Mouse (Mus musculus) hindbrain, embryonic 10.5 days (tissue): ENCODE results near the gene Pigc. TPM values are rescaled to one million over a fixed set of nuclear protein-coding genes. Genes with fewer than 3 reads are reported as not detected.

Source experiments
- DNase-seq: peaks from one replicate; pipeline ENCODE4 v3.0.0-alpha.2; 2017; ENCODE audit warnings: low spot score
- H3K27ac ChIP-seq: fragments of 300-500 bp; sonication (generic); 2 replicates; pipeline ENCODE4 v1.5.1; 2016; ENCODE audit warnings: mild to moderate bottlenecking, moderate library complexity
- H3K27me3 ChIP-seq: fragments of 300-500 bp; sonication (generic); 2 replicates; pipeline ENCODE4 v1.6.1; 2016; ENCODE audit warnings: mild to moderate bottlenecking; ENCODE audit not compliant: poor library complexity, insufficient read depth, severe bottlenecking
- H3K36me3 ChIP-seq: fragments of 300-500 bp; sonication (generic); 2 replicates; pipeline ENCODE4 v1.6.1; 2016; ENCODE audit warnings: mild to moderate bottlenecking, moderate library complexity
- H3K4me1 ChIP-seq: fragments of 300-500 bp; sonication (generic); replicated peaks from 2 replicates; pipeline ENCODE4 v1.6.1; 2016; ENCODE audit warnings: mild to moderate bottlenecking
- H3K4me3 ChIP-seq: fragments of 300-500 bp; sonication (generic); 2 replicates; pipeline ENCODE4 v1.5.1; 2016; ENCODE audit warnings: mild to moderate bottlenecking, moderate library complexity
- H3K9me3 ChIP-seq: fragments of 300-500 bp; sonication (generic); 2 replicates; pipeline ENCODE4 v1.6.1; 2016; ENCODE audit warnings: mild to moderate bottlenecking, moderate library complexity
- WGBS: fragments of 180-500 bp; shearing (Covaris S2); methylation state at CpG from one replicate; pipeline ENCODE4 v1.1.7; 2016; 5-methylcytosine and 5-hydroxymethylcytosine counted together
- polyA plus RNA-seq: library from polyadenylated mRNA; unstranded; fragments of >200 nt; fragmentation: Nextera tagmentation; extraction: Ambion mirVana; gene quantifications from 2 replicates; pipeline ENCODE4 v1.2.1, GENCODE M21; 2016

Gene Pigc
- polyA plus RNA-seq, 1 experiment from 2014 or later = 28.7 TPM

DNA sequence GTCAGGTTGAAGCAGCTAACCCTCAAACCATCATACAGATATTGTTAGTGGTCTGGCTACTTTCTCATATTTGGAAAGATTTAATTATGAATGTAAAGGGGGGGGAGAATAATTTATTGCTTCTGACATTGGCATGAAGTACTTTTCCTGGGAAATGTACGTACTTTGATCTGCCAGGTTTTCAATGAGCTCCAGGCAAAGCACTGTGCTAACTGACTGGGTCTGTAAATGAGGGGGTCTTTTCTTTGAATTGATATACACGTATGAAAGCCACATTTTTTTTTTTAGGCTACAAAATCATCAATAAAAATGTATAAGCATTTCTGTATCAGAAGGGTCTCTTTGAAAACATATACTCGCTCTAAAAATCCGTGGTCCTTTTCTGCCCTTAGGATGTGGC is 51.8 kb downstream of the Pigc start:
- Histone ChIP-seq H3K4me1 (peaks cover 26% of the 10 kb centered on the region), H3K36me3 (no peaks in the 10 kb centered on the region), H3K4me3 (no peak overlapping the region), H3K27ac (peak overlapping the region; percentile 69; the same call in 1 of the 2 replicates), H3K27me3 (no peaks in the 10 kb centered on the region), H3K9me3 (no peaks in the 10 kb centered on the region)
- WGBS = 80% methylated on average over 4 of the region's 4 CpGs
- DNase-seq = no peak

Other genes with a start within 250 kb of the Pigc start
- gene Fasl, start 180.7 kb upstream of the Pigc start, polyA plus RNA-seq = not detected in 2 replicates
- gene Suco, start 92.5 kb upstream of the Pigc start, polyA plus RNA-seq = 20.6 and 21.9 TPM in 2 replicates
- gene 4930558K02Rik, start 10.4 kb downstream of the Pigc start, polyA plus RNA-seq = not detected in 2 replicates